In the genomic region with DNA sequence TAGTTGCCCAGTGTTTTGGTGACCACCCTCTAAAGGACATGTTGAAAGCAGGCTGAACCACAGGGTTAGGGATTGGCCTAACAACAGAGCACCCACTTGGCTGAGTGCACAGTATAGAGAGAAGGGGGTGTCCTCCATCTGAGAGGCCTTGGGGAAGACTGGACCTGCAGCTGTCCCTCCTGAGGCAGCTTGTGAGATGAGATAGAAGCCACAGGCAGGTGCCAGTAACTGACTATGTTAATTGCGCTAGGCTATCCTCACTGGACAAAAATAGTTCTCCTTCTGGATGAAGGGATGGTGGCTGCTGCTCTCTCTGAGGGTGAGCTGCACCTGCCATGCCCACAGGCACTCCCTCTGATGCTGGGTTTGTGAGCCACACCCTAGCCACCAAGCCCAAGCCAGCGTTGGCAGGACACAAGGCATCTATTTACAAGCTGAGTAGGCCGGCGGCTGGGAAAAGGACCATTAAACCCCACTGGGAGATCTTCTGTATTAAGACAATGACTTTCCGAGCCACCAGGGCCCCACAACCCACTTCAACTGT, we compare ENCODE assay signal across 1 mouse cellular context.
TF ChIP-seq lines count a peak whose summit lies in the region.

No protein-coding gene starts in this region.

TF ChIP-seq in myocyte, 11 proteins besides CTCF, POLR2A, EP300 and RAD21 (continued from another document):
- TF ChIP-seq TCF12 (IDR thresholded peaks at IDR 0.05; ENCODE audit: insufficient read depth, poor library complexity, severe bottlenecking) = peak; percentile 45
